Mouse (Mus musculus) brown adipose tissue, adult 24 weeks (tissue): ENCODE results near the gene Lrig2. TPM values are rescaled to one million over a fixed set of nuclear protein-coding genes. Genes with fewer than 3 reads are reported as not detected.
"Not testable (repeated sequence)": the region's sequence is repeated elsewhere in the genome, so short reads cannot be mapped to it uniquely, and the experiment has no call there.

Experiments used
- H3K27ac ChIP-seq: fragments of 200-500 bp; replicated peaks from 2 replicates; pipeline ENCODE4 v1.5.1; 2012; ENCODE audit warnings: low read depth, mild to moderate bottlenecking, low read length
- H3K4me1 ChIP-seq: fragments of 200-500 bp; 2 replicates; pipeline ENCODE4 v1.6.1; 2012; ENCODE audit warnings: low read length, mixed read lengths; ENCODE audit not compliant: control insufficient read depth, insufficient read depth, insufficient read length
- H3K4me3 ChIP-seq: fragments of 200-500 bp; 2 replicates; pipeline ENCODE4 v1.5.1; 2012; ENCODE audit warnings: low read depth, mild to moderate bottlenecking, low read length, moderate library complexity; ENCODE audit not compliant: insufficient read depth
- polyA plus RNA-seq: library from polyadenylated mRNA; stranded (reverse); fragments of >200 nt; gene quantifications from 2 replicates; pipeline ENCODE4 v1.2.4, GENCODE M21; 2012; ENCODE audit not compliant: missing spikeins, insufficient read depth, insufficient read length

Gene Lrig2
- polyA plus RNA-seq, 1 experiment = 4.3 TPM

DNA sequence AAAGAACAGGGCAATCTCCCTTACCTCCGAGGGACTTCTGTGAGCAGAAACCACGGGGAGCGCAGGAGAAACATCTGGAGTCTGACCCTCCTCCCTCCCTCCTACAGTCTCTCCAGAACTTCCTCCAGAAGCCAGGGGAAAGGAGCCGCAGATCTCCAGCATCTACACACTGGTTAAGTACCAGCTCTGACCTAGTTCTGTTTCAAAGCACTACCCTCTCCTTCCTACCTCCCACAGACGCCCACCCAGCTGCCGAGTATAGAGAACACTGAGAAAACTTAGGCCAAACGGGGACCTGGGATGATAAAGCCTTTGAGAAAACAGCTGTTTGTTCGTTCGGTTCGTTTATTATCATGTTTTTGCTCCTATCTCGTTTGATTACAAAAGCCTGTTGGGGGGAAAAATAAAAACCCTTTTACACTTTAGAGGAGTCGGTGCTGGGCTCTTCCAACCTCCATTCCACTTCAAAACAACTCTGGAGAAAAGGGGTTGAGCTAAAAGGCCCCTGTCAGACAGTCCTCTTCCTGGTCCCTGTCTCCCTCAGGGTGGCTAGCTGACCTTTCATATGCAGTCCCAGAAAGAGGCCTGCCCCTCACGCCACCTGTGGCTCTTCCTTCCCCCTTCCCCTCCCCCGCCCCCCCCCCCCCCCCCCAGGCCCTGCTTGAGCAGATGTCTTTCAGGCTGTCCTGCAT is 80.4 kb downstream of the Lrig2 start:
- Histone ChIP-seq H3K4me3 (peak overlapping the region; percentile 35; the same call in 1 of the 2 replicates), H3K4me1 (peaks cover 8% of the 10 kb centered on the region), H3K27ac (peak overlapping the region; percentile 89)

- not testable (repeated sequence) for H3K27ac ChIP-seq, H3K4me3 ChIP-seq, H3K4me1 ChIP-seq
Measured at GRCm38 (mm10) chr3:104427354-104427753, 84.4 kb downstream of the Lrig2 start.

DNA sequence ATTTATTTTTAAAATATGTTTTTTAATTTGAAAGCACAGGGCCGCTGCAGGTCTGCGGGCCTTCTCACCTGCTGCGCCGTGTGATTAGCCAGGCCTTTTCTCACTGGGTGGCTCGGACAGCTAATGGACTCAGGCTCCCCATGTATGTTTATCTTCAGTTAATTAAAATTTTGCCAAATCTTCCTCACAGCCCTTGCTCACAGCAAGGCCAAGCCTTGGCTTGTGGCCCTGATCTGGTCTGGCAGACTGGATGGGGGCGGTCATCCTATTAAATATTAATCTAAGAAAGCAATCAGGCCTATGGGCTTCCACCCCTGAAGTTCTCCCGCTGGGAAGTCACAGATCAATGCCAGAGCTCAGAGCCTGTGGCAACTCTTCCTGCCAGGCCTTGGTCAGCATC is 87.4 kb downstream of the Lrig2 start:
- H3K27ac ChIP-seq = no peak overlapping the region
- no peak overlapping the region for H3K4me3 ChIP-seq
- H3K4me1 ChIP-seq = no peaks in the 10 kb centered on the region

DNA sequence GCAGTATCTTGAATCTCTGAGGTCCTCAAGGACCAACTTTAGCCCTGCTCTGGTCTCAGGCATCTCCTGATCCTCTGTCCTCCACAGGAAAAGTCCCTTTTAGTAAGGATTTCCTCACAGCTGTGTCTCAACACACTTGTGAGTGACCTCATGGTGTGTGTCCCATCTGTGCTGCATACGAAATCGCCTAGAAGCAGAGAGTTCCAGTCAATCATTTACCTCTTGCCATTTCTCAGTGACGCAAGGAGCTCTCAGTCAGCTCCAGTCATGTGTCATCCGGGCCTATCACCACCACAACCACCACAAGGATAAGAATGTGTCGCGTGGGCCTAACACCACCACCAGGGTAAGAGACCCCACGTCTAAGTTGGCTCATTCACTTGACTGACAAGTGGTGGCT is 90.8 kb downstream of the Lrig2 start:
- Histone ChIP-seq H3K4me1 (no peaks in the 10 kb centered on the region), H3K4me3 (no peak overlapping the region), H3K27ac (no peak overlapping the region)

- Histone ChIP-seq H3K4me1 (no peaks in the 10 kb centered on the region), H3K27ac (no peak overlapping the region)
Measured at GRCm38 (mm10) chr3:104419990-104420389, 91.7 kb downstream of the Lrig2 start.

GRCm38 (mm10) chr3:104416806-104417205 is 94.9 kb downstream of the Lrig2 start:
- H3K27ac ChIP-seq = no peak overlapping the region
- no peaks in the 10 kb centered on the region for H3K4me1 ChIP-seq
- H3K4me3 ChIP-seq = no peak overlapping the region

More at GRCm38 (mm10) chr3:104419990-104420389, 91.7 kb downstream of the Lrig2 start:
- H3K4me3 ChIP-seq = no peak overlapping the region

DNA sequence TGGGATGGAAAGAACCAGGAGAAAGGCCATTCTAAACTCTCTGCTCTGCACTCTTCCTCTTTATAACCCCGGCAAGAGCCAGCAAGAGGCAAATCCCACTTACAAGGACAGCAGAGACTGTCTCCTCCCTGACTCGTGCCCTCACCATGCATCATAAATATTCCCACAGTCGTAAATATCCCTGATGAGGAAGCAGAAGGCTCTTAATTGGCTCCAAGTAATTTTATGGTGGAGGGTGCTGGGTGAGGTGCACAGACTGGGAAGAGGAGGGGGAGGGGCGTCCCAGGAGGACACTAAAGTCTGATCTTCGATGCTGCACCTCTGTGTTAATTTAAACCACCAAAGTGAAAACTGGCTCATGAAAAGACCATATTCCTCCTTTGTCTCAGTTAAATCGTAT is 99.2 kb downstream of the Lrig2 start:
- Histone ChIP-seq H3K4me1 (no peaks in the 10 kb centered on the region), H3K27ac (no peak overlapping the region), H3K4me3 (no peak overlapping the region)

DNA sequence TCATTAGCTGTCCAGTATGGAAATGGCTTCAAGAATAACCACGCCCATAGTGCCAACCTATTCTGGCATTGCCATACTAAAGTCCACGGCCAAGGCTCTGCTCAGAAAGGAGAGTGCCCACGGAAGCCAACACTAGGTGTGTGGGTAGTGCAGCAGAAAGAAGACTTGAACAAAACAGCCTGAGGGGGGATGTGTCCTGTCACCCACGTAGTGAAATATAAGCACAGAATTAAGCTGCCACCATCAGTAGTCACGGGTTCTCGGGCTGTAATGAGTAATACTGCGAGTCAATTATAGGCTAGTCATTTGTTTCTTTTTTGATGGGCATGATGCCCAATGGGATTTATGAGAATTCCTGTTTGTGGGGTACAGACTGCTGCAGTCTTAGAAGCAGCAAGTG is 104.2 kb downstream of the Lrig2 start:
- Histone ChIP-seq H3K27ac (no peak overlapping the region), H3K4me3 (no peak overlapping the region), H3K4me1 (0 out of 2 replicates have a peak, but pooled peaks cover 4% of the 10 kb centered on the region)

GRCm38 (mm10) chr3:104403582-104403981 is 108.1 kb downstream of the Lrig2 start:
- no peak overlapping the region for H3K27ac ChIP-seq
- H3K4me1 ChIP-seq = 0 out of 2 replicates have a peak, but pooled peaks cover 4% of the 10 kb centered on the region
- no peak overlapping the region for H3K4me3 ChIP-seq

DNA sequence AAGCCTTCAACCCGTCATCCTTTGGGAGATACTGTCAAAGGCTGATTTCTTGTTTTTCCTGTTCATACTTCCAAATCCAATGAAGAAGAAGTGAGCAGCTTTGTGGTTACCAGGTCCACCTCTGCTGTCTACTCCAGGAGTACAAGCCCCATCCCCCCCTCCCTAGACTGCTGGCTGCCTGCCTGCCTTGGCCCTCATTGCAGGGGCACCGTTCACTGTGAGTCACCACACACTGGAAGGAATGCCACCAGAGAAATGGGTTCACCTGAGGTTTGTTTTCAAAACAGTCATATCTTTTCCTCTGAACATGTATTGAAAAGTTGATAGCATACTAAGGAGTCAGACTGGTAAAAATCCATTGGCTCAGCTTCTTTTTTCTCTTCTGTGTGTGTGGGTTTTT is 110.5 kb downstream of the Lrig2 start:
- 0 out of 2 replicates have a peak, but pooled peaks cover 4% of the 10 kb centered on the region for H3K4me1 ChIP-seq
- H3K27ac ChIP-seq = no peak overlapping the region
- H3K4me3 ChIP-seq = no peak overlapping the region

DNA sequence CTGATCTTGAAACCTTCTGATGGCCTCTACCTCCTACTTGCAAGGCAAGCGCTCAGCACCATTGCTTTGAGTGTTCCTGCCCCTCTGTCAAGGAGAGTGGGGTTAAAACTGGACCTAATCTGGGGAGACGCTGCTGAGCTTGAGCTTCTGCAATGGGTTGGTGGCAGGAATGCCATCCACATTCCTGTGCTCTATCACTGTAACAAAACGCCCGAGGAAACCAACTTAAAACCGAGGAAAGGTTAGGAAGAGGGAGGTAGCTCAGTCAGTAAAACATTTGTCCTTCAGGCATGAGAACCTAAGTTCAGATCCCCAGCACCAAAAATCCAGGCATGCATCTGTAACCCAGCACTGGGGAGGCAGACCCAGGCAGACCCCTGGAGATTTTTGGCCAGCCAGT is 111.6 kb downstream of the Lrig2 start:
- Histone ChIP-seq H3K4me3 (no peak overlapping the region), H3K27ac (no peak overlapping the region)

DNA sequence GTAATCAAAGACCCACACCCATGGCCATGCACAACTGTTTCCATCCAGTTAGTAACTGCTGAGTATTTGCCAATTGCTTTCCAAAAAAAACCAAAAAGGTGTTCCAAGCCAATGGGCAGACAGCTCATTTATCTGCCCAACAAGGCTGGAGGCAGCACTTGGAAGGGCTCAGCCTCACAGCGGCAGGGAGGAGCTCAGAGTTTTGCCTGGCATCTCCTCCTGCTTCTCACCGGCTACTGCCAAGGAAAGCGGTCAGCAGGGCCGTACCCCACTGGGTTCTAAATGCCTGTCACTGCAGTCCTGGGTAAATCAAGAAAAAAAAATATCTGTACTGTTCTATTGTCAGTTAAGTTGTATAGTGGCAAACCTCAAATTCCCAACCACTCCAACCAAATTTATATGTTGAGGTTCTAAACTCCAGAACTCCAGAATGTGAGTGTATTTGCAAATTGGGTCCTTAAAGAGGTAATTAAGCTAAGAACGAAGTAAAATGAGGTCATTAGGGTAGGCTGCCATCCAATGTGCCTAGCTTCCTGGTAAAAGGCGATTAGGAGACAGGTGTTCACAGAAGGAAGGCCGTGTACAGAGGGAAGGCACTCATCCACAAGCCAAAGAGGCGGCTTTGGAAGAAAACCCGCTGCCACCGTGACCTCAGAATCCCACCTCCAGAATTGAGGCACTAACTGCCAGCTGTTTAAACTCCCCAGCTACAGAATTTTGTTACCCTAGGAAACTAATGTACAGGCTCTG is 112.2 kb downstream of the Lrig2 start:
- 0 out of 2 replicates have a peak, but pooled peaks cover 4% of the 10 kb centered on the region for H3K4me1 ChIP-seq
- H3K4me3 ChIP-seq = no peak overlapping the region

More for the DNA sequence above, 111.6 kb downstream of the Lrig2 start:
- 0 out of 2 replicates have a peak, but pooled peaks cover 4% of the 10 kb centered on the region for H3K4me1 ChIP-seq

DNA sequence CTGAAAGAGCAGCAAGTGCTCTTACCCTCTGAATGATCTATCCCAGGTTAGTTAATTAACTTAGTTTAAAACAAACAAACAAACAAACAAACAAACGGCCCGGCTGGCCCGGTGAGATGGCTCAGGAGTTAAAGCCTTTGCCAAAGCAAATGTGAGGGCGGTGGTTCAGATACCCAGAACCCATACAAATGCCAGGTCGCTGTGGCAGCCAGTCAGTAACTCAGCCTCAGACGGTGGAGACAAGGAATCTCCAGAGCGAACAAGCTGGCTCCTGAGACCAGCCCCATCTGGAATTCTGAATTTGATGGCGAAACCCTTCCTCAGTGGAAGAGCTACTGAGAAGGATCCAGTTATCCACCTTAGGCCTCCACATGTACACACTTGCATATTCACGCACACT is 114.4 kb downstream of the Lrig2 start:
- no peak overlapping the region for H3K4me3 ChIP-seq
- H3K4me1 ChIP-seq = no peaks in the 10 kb centered on the region
- H3K27ac ChIP-seq = no peak overlapping the region

More for the DNA sequence above, 112.2 kb downstream of the Lrig2 start:
- no peak overlapping the region for H3K27ac ChIP-seq

- Histone ChIP-seq H3K4me3 (no peak overlapping the region), H3K27ac (no peak overlapping the region), H3K4me1 (no peaks in the 10 kb centered on the region)
Measured at GRCm38 (mm10) chr3:104396736-104397081, 115.0 kb downstream of the Lrig2 start.

GRCm38 (mm10) chr3:104396067-104396735 is 115.5 kb downstream of the Lrig2 start:
- no peak overlapping the region for H3K27ac ChIP-seq
- H3K4me1 ChIP-seq = no peaks in the 10 kb centered on the region
- no peak overlapping the region for H3K4me3 ChIP-seq
